Mouse (Mus musculus): ENCODE measurements around the gene Ciapin1.
"Not testable (repeated sequence)": the region's sequence is repeated elsewhere in the genome, so short reads cannot be mapped to it uniquely, and the experiment has no call there.

Ciapin1 gene

GRCm38 (mm10) chr8:94857346-94858173 lies 19.4 kb upstream of the Ciapin1 start, which contains the start of gene Polr2c:
Gene Polr2c (plus strand): TSS chr8:94857450.
- ATAC-seq (ENCODE audit: insufficient number of reproducible peaks, low FRiP score, low TSS enrichment) = peak; percentile 78

GRCm38 (mm10) chr8:94857011-94857345 lies 18.8 kb upstream of the Ciapin1 start:
- peak; percentile 60 for ATAC-seq (ENCODE audit: insufficient number of reproducible peaks, low FRiP score, low TSS enrichment)

DNA sequence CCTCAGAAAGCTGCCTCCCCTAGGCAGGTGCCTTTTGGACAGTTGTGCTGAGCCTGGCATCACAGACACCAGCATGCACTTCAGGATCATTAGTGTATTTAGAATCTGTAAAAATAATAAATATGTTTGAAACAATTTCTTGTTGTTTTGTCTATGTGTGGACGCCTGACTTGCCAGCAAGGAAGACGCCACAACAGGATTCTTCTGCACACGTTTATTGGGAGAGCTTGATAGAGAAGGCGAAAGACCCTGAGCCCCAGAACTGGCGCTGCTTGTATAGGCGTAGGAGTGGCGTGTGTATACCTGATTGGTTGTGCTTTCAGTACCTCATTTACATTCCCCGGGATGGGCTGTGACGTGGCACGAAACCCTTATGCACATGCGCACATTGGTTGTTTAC lies 16.6 kb upstream of the Ciapin1 start:
- not testable (repeated sequence) for ATAC-seq (ENCODE audit: insufficient number of reproducible peaks, low FRiP score, low TSS enrichment)

GRCm38 (mm10) chr8:94850049-94850448 lies 11.9 kb upstream of the Ciapin1 start:
- ATAC-seq (ENCODE audit: insufficient number of reproducible peaks, low FRiP score, low TSS enrichment) = no peak

- no peak for ATAC-seq (ENCODE audit: insufficient number of reproducible peaks, low FRiP score, low TSS enrichment)
Observed at GRCm38 (mm10) chr8:94841183-94841582, 3.0 kb upstream of the Ciapin1 start.

DNA sequence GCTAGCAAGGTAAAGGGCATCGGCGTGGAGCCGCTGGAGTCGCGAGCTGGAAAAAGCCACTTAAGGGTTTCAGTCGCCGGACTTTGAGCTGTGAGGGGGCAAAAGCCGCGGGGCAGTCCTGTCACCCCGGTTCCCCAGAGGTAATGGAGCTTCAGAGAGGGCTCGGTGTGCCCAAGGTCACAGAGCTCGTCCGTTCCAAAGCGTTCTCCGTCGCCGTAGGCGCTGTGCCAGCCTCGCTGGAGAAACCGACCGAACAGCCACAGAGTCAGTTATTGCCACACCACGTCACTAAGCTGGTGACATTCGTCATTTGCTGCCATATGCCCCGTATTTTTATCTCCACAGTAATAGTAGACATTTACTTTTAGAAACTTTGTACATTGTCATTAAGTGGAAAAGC lies 442 bp upstream of the Ciapin1 start:
- ATAC-seq (ENCODE audit: insufficient number of reproducible peaks, low FRiP score, low TSS enrichment) = peak; percentile 64

GRCm38 (mm10) chr8:94836456-94837240 lies 1.5 kb downstream of the Ciapin1 start:
- ATAC-seq (ENCODE audit: insufficient number of reproducible peaks, low FRiP score, low TSS enrichment) = no peak

DNA sequence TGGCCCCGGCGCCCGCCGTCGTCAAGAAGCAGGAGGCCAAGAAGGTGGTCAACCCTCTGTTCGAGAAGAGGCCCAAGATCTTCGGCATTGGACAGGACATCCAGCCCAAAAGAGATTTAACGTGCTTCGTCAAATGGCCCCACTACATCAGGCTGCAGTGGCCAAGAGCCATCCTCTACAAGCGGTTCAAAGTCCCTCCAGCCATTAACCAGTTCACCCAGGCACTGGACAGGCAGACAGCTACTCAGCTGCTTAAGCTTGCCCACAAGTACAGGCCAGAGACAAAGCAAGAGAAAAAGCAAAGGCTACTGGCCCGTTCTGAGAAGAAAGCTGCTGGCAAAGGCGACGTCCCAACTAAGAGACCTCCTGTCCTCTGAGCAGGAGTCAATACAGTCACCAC lies 2.4 kb downstream of the Ciapin1 start:
- not testable (repeated sequence) for ATAC-seq (ENCODE audit: insufficient number of reproducible peaks, low FRiP score, low TSS enrichment)

GRCm38 (mm10) chr8:94833901-94834405 lies 4.2 kb downstream of the Ciapin1 start:
- ATAC-seq (ENCODE audit: insufficient number of reproducible peaks, low FRiP score, low TSS enrichment) = not testable (repeated sequence)

- ATAC-seq (ENCODE audit: insufficient number of reproducible peaks, low FRiP score, low TSS enrichment) = no peak
Observed at GRCm38 (mm10) chr8:94828284-94828683, 9.9 kb downstream of the Ciapin1 start.

DNA sequence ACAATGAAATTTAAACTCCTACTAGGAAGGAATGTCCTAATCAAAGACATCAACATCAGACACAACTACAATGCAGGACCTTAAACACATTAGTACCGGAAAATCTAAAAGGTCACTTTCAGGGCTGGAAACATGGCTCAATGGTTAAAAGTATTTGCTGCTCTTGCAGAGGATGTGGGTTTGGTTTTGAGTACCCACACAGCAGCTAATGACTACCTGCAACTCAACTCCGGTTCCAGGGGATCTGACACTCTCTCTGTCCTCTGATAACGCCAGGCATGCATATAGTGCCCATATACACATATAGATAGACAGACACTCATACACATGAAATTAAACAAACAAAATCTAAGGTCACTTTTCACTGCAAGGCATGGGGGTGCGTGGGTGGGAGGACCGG lies 11.9 kb downstream of the Ciapin1 start:
- no peak for ATAC-seq (ENCODE audit: insufficient number of reproducible peaks, low FRiP score, low TSS enrichment)

GRCm38 (mm10) chr8:94825170-94825569 lies 13.0 kb downstream of the Ciapin1 start:
- no peak for ATAC-seq (ENCODE audit: insufficient number of reproducible peaks, low FRiP score, low TSS enrichment)

DNA sequence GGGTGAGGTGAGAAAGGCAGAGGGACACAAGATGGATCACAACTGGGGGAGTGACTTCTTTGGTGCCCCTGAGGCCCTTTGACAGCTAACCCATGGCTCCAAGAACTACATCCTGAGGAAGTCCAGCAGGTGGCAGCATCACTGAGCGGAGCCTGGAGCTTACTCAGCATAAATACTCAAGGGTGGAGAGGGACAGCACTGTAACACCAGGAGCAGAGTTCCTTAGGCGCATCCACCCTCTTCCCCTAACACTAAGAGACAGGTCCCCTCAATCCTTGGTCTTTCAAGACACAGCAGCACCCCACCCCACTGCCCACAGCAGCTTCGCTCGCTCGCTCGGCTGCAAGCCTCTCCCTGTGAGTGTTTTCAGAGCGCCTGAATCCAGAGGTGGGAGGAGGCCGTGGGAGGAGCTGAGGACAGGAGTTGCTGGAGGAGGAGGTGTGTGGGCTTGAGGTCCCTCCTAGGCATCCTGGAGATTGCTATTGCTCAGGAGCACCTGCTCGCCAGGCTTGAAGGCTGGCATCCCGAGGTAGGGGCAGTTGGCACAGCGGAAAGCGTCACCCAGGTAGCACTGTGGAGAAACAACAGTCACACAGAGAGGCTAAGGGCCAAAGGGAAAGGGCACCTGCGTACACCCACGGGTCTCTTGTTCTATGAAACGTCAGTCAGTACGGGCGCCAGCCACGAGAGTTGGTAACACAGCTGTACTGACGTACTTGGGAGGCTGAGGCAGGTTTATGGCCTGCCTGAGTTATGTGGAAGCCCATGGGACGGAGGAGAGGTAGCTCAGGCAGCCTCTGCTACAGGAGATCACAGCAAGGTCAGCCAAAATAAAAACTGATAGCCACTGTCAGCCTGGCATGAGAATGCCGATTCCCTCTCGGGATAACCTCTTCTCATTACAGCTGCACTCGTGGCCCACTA lies 15.3 kb downstream of the Ciapin1 start:
- ATAC-seq (ENCODE audit: insufficient number of reproducible peaks, low FRiP score, low TSS enrichment) = peak; percentile 60

DNA sequence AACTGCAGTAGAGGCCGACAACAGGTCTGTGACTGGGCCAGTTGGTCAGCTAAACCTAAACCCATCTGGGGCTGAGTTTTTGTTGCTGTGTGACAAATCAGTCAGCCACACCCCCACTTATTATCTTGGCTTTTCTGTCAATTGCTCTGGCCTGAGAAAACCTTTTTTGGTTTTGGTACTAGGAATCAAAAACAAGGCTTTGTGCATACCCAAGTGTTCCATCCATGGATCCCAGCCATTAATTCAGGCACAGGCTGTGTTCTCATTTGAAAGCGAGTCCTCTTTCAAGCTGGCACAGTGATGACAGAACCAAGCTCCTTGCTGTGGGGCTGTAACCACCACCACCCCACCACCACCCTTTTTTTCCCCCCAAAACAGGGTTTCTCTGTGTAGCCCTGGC lies 16.8 kb downstream of the Ciapin1 start:
- no peak for ATAC-seq (ENCODE audit: insufficient number of reproducible peaks, low FRiP score, low TSS enrichment)

DNA sequence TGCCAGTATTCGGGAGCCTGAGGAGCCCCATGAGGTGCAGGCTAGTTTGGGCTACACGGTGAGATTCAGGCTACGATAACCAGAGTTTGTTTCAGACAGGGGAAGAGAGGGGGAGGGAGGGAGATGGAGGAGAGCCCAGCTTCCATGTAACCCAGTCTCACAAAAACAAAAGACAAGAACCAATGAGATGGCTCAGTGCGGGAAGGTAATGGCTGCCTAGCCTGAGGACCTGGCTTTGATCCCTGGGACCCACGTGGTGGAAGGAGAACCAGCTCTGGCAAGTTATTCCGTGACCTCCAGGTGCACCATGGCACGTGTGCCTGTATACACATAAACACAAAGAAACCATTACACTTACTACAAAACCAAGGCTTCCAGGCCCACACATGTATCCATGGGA lies 17.6 kb downstream of the Ciapin1 start:
- no peak for ATAC-seq (ENCODE audit: insufficient number of reproducible peaks, low FRiP score, low TSS enrichment)

DNA sequence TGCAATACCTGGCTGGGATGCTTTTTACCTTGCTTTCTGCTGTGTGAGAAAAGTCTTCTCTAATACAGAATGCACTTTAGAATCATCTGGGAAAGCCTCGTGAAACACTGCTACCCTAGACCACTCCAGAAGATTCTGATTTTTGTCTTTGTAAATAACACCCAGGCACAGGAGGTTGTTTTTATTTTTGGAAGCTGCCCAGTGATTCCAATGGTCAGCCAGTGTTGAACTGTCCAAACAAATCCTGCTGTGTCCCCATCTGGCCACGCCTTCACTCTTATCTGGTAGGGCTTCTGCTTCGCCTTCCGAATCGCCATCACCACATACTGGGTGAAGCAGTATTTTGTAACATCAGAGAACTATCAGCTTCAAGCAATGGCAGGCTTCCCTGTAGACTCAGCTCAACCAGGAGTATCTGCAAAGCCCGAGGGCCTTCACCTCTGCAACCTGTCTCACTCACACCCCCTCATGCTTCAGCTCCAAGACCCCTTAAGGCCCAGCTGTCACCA lies 18.4 kb downstream of the Ciapin1 start:
- no peak for ATAC-seq (ENCODE audit: insufficient number of reproducible peaks, low FRiP score, low TSS enrichment)

DNA sequence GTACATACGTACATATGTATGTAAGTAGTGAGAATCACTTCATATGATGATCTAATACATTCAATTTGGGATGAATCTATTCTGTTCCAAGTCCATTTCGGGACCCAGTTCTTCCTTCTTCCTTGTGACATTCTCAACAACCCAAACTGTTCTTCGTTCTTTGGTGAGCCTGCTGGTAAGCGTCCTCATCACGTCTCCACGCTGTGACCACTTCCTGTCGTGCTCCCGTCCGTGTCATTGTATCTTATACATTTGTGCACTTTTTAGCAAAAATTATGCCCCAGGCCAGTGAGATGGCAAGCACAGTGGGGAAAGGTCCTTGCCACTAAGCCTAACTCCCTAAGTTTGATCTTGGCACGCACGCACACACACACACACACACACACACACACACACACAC lies 20.2 kb downstream of the Ciapin1 start:
- ATAC-seq (ENCODE audit: insufficient number of reproducible peaks, low FRiP score, low TSS enrichment) = no peak

GRCm38 (mm10) chr8:94814556-94814955 lies 23.6 kb downstream of the Ciapin1 start:
- no peak for ATAC-seq (ENCODE audit: insufficient number of reproducible peaks, low FRiP score, low TSS enrichment)

- ATAC-seq (ENCODE audit: insufficient number of reproducible peaks, low FRiP score, low TSS enrichment) = peak; percentile 58
Observed at GRCm38 (mm10) chr8:94812645-94813098, 25.5 kb downstream of the Ciapin1 start.

GRCm38 (mm10) chr8:94811654-94812053 lies 26.5 kb downstream of the Ciapin1 start:
- no peak for ATAC-seq (ENCODE audit: insufficient number of reproducible peaks, low FRiP score, low TSS enrichment)

Data from cerebellum, adult (tissue).